Mouse (Mus musculus): Measurements from ENCODE around the gene Gm29735.
"Not testable (repeated sequence)": the region's sequence is repeated elsewhere in the genome, so short reads cannot be mapped to it uniquely, and the experiment has no call there.

Gm29735 gene

DNA sequence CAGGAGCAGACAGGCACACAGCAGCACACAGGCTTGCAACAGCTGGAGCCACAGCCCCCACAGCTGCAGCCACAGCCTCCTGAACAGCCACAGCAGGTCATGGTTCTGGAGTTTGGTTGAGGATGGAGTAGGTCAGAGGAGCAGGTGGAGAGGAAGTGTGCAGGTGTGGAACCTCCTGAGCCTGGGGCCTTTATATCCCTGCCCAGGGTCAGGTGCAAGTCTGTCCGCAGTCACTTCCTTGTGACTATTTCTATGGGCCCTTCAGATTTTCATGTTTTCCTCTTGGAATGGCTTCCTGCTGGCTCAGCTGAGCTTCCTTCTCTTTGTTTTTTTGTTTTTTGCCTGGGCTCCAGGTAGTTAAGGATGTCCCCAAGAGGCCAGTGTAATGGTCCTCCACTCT is 36.3 kb downstream of the Gm29735 start, which contains the start of gene Gm45618:
Gm45618 (minus strand) TSS at position 101 of the 400 bp plus-strand sequence.
- not testable (repeated sequence) for DNase-seq (ENCODE audit: low spot score in 2 of 2)

- peak in 1 of 2 experiments; percentile 34 for DNase-seq (ENCODE audit: low spot score in 2 of 2)
Measured at GRCm38 (mm10) chr7:142119632-142120031, 37.3 kb downstream of the Gm29735 start.
